Comparison of ENCODE assay signal across 8 mouse cellular contexts in genomic region chr2:174599853-174600271, GRCm38 (mm10). TPM values are rescaled to one million over a fixed set of nuclear protein-coding genes. Genes with fewer than 3 reads are reported as not detected.
DNase-seq lines count a peak whose midpoint lies in the region; TF ChIP-seq lines count a peak whose summit lies in the region.

No protein-coding gene starts in this region.

- intact Hi-C loops in heart, postnatal 14 days (cut with DNase I) = no loop called here

- peak; percentile 33 for DNase-seq in gastrocnemius, postnatal 10 days
- no peak for DNase-seq in gastrocnemius, postnatal 25 days
- DNase-seq in brain, embryonic 14.5 days (ENCODE audit: low read depth) = peak; percentile 23
- peak; percentile 44 to 63 for DNase-seq in heart, postnatal 14 days
- DNase-seq in layer of hippocampus, postnatal 25 days (ENCODE audit: extremely low spot score in 1 of 2, low spot score in 1 of 2) = peak; percentile 31 to 35
- DNase-seq in telencephalon, adult 2 months (ENCODE audit: low read depth, low spot score) = peak; percentile 80
- DNase-seq in B cell, adult 2 months = no peak
- DNase-seq in cerebellum, adult 9-10 months = no peak

- no peak for TF ChIP-seq CTCF in brain, embryonic 14.5 days (IDR thresholded peaks at IDR 0.05; ENCODE audit: borderline replicate concordance, extremely low read depth, insufficient read depth, insufficient read length)

- no peak for TF ChIP-seq POLR2A in brain, embryonic 14.5 days (IDR thresholded peaks at IDR 0.05; ENCODE audit: borderline replicate concordance, extremely low read depth, insufficient read depth, insufficient read length, poor library complexity, severe bottlenecking)

RNA-seq across cellular contexts. Expression of gene Zfp831, which starts 43.5 kb away (rescaled TPM):
- under 1 TPM; 0.05 to 0.07 TPM for total RNA-seq in gastrocnemius, postnatal 10 days (2021)
- under 1 TPM in 1 of 2 experiments, not detected in 1; 0.03 TPM for total RNA-seq in gastrocnemius, postnatal 25 days (2021)
- 0.01 TPM in 2 replicates for polyA plus RNA-seq in brain, embryonic 14.5 days (2012; rRNA removed)
- under 1 TPM; 0.07 to 0.12 TPM for total RNA-seq in heart, postnatal 14 days (2021)
- 10 to 100 TPM; 18.8 to 20.0 TPM for total RNA-seq in layer of hippocampus, postnatal 25 days (2021)

Comparison
In these comparisons a context has a peak if more than half of its experiments do, and no peak if none do; other contexts are left out.
1. DNase-seq: peak in gastrocnemius, postnatal 10 days (single experiment), brain, embryonic 14.5 days (single experiment), heart, postnatal 14 days (2 of 2), layer of hippocampus, postnatal 25 days (2 of 2) and telencephalon, adult 2 months (single experiment); none in gastrocnemius, postnatal 25 days (single experiment), B cell, adult 2 months (0 of 2) and cerebellum, adult 9-10 months (single experiment).
2. RNA of gene Zfp831, which starts 43.5 kb away (total RNA-seq): 18.8 to 20.0 TPM in layer of hippocampus, postnatal 25 days; 0.07 to 0.12 TPM in heart, postnatal 14 days, 0.05 to 0.07 TPM in gastrocnemius, postnatal 10 days and 0.03 TPM in gastrocnemius, postnatal 25 days; every median in the first group is over 10 times any median in the second.